Mouse (Mus musculus): ENCODE measurements around the gene Cngb1.

The Cngb1 gene

GRCm38 (mm10) chr8:95306431-95306830 lies at the start of gene Cngb1:
Gene Cngb1 (minus strand): TSS chr8:95306585.
- DNase-seq = no peak

- no peak for DNase-seq
Measured at GRCm38 (mm10) chr8:95354606-95355005, 48.2 kb upstream of the Cngb1 start.

GRCm38 (mm10) chr8:95352871-95353866 lies 46.8 kb upstream of the Cngb1 start:
- DNase-seq = peak; percentile 40

GRCm38 (mm10) chr8:95352151-95352870 lies 45.9 kb upstream of the Cngb1 start, which contains the start of gene Mmp15:
Gene Mmp15 (plus strand): TSS chr8:95352268.
- peak; percentile 77 for DNase-seq

- DNase-seq = peak; percentile 23
Measured at GRCm38 (mm10) chr8:95351461-95351860, 45.1 kb upstream of the Cngb1 start.

GRCm38 (mm10) chr8:95348811-95349630 lies 42.6 kb upstream of the Cngb1 start:
- peak; percentile 67 for DNase-seq

GRCm38 (mm10) chr8:95348356-95348755 lies 42.0 kb upstream of the Cngb1 start:
- DNase-seq = no peak

GRCm38 (mm10) chr8:95346643-95347545 lies 40.5 kb upstream of the Cngb1 start:
- DNase-seq = peak; percentile 77

GRCm38 (mm10) chr8:95344668-95345067 lies 38.3 kb upstream of the Cngb1 start:
- DNase-seq = no peak

GRCm38 (mm10) chr8:95341721-95342120 lies 35.3 kb upstream of the Cngb1 start:
- no peak for DNase-seq

GRCm38 (mm10) chr8:95336363-95336762 lies 30.0 kb upstream of the Cngb1 start:
- DNase-seq = no peak

GRCm38 (mm10) chr8:95335706-95336105 lies 29.3 kb upstream of the Cngb1 start:
- DNase-seq = no peak

- no peak for DNase-seq
Measured at GRCm38 (mm10) chr8:95332437-95333199, 26.2 kb upstream of the Cngb1 start.

- DNase-seq = peak; percentile 95
Measured at GRCm38 (mm10) chr8:95331720-95332436, 25.5 kb upstream of the Cngb1 start, which contains the start of the genes Zfp319 and Usb1. Gene Zfp319 (minus strand): TSS chr8:95331950. Gene Usb1 (plus strand): TSS chr8:95332284.

GRCm38 (mm10) chr8:95331156-95331719 lies 24.9 kb upstream of the Cngb1 start:
- DNase-seq = no peak

- no peak for DNase-seq
Measured at GRCm38 (mm10) chr8:95330367-95330766, 24.0 kb upstream of the Cngb1 start.

- no peak for DNase-seq
Measured at GRCm38 (mm10) chr8:95327866-95328465, 21.6 kb upstream of the Cngb1 start.

GRCm38 (mm10) chr8:95326822-95327221 lies 20.4 kb upstream of the Cngb1 start:
- no peak for DNase-seq

- no peak for DNase-seq
Measured at GRCm38 (mm10) chr8:95324646-95325045, 18.3 kb upstream of the Cngb1 start.
